Mouse (Mus musculus) right cerebral cortex, postnatal 10 days (tissue): ENCODE measurements around the gene Galnt15.

ENCODE experiments used
- DNase-seq, 2 experiments: peaks; one replicate each; pipeline ENCODE4 v3.0.0; 2021; ENCODE audit warnings: low spot score in 2 of 2

The Galnt15 gene

DNA sequence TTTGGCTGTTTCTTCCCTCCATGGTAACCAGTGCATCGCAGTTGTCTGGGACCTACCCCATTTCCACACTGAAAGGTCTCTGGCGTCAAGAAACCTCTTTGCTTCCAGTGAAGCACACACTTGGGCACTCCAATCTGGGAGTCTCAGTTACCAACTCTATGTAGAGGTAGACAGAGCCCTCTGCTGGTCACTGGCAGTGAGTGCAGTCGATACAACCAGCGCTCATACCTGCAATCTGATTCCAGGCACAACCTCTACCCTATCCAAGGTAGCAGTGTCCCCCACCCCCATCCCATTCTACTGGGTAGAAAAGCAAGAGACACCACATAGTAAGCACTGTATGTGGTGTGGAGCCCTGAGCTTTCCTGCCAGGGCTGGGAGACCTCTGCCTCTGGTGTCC is 3.7 kb downstream of the Galnt15 start:
- peak; percentile 80 to 83 for DNase-seq

DNA sequence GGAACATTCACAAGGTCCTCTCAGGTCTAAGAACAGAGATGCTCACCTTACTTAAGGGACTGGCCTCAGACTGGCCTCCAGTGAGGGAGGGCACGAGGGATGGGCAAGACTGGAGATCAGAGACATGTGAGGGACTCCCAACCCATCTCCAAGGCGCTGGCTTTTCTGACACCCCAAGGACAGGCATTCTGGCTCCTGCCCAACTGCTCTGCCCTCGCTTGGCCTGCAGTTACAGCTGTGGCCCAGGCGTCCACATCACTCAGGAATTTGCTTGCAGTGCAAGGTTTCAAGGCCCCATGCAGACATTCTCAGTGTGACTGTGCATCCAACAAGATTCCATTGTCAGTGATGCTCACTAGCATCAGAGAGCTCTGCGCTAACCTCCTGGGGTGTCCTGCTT is 7.7 kb downstream of the Galnt15 start:
- DNase-seq = no peak

- no peak for DNase-seq
Measured at GRCm38 (mm10) chr14:32037661-32038252, 9.0 kb downstream of the Galnt15 start.

DNA sequence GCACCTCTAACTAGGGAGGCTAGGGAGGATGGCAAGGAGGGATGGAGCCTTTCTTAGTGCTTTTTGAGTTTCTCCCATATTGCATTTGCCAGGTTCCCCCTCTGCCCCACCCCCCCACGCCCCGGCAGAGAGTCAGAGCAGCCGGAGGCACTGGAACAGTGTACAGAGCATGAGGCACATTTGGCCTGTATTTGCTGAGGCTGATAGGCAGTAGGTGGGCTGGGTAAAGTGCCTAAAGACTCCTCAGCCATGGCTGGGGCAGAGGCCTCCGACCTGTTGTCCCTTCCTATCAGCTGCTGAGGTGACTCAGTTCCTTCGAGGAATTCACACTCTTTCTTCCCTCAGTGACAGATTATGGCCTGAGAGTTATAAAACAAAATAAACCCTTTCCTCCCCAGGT is 13.3 kb downstream of the Galnt15 start:
- no peak for DNase-seq

DNA sequence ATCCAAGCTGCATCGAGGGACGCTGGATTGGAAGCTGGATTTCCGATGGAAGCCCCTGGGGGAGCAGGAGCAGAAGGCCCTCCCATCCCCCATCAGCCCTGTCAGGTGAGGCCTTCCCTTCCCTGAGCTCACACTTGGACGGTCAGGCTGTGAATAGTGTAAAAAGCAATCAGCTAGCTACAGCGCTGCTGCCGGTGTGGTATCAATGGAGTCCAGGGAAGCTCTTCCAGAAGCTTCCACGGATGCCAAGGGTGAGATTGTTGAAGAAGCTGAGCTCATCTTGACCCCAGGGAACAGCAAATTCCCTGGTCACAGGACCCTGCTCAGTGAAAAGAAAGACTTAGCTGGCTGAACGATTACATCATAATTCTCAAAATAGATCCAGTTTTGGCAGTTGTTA is 17.6 kb downstream of the Galnt15 start:
- DNase-seq = no peak

- DNase-seq = no peak
Measured at GRCm38 (mm10) chr14:32050171-32050570, 21.4 kb downstream of the Galnt15 start.

- no peak for DNase-seq
Measured at GRCm38 (mm10) chr14:32053895-32054294, 25.1 kb downstream of the Galnt15 start.

DNA sequence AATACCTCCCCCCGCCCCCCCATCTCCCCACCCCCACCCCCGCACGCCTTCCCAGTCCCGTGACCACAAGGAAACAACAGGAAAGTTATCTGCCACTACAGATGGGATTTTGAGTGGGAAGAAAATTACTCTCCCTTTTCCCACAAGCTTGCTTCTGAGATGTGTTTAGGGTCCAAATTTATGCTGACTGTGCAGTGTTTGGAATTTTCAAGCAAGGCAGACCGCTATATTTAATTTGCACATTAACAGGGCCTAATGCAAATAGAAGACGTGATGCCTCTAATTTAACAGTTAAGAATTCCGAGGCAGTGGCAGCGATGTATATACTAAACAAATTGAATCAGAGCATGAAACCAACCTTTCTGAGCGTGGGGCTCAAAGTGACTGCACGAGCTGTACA is 26.0 kb downstream of the Galnt15 start:
- no peak for DNase-seq

DNA sequence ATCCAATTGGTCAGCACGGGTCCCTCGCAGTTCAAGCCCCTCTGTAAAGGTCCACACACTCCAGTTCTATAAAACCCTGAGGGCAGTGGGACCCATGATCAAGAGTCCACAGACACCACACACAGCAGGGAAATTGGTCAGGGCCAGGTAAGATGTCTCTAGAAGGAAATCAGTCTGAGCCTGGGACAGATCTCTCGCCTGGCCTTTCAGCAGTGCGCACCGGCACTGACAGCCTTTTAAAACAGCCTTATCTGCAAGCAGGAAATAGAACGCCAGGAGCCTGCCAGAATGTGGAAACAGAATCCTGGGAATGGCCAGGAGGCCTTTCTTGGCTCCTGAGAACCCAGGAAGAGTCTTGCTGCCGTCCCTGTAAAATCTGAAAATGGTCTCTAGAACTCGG is 27.0 kb downstream of the Galnt15 start:
- DNase-seq = no peak

DNA sequence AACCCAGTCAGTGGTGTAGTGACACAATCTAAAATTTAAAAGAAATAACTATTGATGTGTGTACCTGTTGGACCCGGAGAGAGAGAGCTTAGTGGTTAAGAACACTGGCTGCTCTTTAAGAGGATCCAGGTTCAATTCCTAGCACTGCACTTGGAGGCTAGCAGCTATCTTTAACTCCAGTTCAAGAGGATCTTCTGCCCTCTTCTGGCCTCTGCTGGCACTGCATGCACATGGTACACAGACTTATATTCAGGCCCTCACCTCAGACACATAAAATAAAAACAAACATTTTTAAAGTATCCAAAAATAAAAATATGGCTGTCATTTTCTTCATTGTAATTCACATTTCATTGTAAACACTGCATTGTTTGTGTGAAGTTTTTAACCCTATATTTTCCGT is 27.9 kb downstream of the Galnt15 start:
- peak in 1 of 2 experiments; percentile 35 for DNase-seq

GRCm38 (mm10) chr14:32057664-32058063 is 28.9 kb downstream of the Galnt15 start:
- no peak for DNase-seq

DNA sequence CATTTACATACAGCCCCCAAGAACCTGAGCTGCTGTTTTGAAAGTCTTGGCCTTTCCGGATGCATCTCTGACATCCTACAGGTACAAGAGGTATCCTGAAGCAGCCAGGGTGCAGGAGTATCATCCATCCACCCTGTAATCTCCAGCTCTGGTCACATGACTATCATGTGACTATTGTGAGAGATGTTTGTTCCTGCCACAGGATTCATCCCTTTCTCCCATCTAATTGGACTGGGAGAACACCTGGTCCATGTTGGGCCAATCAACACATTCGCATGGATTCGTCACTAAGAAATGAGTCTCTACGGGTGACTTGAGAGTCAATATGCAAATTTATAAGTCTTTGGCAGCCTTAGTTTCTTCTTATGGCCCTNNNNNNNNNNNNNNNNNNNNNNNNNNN is 32.6 kb downstream of the Galnt15 start:
- DNase-seq = no peak

DNA sequence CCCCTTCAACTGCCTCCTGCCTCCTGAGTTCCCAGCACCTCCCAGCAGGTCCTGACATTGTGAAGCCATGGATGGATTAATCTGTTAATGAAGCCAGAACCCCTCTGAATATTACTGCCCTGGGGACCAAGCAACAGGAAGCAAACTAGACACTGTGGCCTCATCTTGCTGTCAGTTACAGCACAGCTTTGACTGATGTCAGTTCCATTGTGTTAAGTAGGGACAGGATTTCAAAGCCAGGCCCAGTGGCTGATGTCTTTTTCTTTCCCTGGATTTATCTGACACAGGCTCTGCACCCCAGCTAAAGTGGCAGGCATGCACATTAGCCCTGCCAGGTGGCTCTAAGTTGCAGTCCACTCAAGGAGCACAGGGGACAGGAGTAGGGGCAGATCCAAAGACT is 44.0 kb downstream of the Galnt15 start:
- no peak for DNase-seq

DNA sequence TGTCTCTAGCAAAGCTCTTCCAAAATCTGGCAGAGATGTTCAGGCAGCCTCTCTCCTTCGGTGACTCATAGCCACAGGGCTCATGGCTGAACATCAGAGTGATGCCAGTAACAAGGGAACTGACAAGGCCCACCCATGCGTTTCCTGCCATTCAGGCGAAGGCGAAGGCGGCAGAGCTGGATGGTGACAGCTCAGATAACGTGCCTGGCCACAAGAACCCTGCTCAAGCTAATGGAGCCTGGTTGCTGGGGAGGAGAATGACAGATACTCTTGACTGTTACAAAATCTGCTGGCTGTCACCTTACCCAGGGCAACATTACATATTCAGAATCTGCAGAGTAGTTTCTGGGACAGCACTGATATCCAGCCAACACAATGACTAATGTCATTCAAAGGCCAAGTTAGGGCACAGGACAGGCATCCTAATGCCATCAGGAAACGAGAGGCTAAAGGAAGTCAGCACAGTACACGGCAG is 44.5 kb downstream of the Galnt15 start:
- DNase-seq = peak; percentile 43

- no peak for DNase-seq
Measured at GRCm38 (mm10) chr14:32073901-32074300, 45.1 kb downstream of the Galnt15 start.

DNA sequence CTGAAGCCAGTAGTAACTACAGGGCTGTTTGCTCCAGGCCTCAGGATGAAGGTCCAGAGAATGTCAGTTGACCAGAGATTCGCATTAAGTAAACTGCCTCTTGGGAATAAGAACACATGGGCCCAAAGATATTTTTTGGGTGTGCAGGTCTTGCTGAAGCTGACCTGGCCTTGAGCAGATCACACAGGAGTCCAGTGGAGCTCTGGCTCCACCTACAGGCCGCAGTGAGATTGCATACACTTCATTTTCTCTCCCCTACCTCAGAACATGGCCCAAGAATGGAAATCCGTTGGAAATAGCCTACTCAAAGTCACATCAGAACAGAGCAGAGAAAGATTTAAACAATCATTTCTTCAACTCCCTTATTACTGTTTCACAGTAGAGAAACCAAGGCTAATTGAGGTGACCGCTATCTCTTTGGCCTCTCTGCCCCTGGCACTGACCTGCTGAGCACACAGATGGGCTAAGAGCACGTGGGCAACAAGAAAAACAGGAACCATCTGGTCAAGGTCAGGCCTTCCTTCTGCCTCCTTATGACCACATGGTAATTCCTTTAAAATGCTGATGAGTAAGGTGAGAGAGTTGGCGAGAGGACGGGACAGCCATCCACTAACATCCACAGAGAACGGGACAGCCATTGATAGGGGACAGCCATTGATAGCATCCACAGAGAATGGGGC is 48.2 kb downstream of the Galnt15 start:
- peak; percentile 49 to 73 for DNase-seq

DNA sequence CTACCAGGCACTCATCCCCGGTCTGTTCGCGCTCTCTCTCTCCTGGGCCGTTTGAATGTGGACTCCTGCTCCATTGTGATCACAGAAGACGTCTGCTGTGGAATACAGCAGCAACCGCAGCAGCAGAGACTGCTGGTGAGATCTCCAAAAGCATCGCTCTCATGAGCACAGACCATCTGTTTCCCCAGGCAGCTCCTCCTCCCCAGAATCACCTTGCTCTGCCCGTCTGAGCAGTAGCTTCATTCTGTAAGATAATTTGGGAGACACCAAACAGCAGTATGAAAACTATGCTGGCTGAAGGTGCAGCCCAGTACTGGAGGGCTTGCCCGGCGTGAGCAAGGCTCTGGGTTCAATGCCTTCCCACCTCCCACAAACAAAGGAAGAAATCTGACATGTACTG is 52.2 kb downstream of the Galnt15 start:
- DNase-seq = no peak

DNA sequence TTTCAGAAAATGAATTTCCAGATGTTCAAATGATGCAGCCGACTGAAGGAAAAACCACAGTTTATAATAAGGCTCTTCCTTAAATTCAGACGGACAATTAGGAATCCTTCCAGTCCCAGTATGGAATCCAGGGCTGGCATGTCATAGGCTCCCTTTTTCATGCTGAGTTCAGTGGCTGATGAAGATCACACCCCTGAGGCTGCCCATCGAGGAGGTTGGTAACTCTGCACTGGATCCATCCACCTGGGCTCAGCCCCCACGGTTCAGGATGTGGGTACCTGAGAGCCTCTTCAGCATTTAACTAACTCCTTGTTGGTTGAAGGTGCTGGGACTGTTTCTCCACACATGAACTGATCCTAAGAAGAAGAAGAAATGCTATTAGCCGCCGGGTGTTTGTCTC is 54.1 kb downstream of the Galnt15 start:
- DNase-seq = no peak

DNA sequence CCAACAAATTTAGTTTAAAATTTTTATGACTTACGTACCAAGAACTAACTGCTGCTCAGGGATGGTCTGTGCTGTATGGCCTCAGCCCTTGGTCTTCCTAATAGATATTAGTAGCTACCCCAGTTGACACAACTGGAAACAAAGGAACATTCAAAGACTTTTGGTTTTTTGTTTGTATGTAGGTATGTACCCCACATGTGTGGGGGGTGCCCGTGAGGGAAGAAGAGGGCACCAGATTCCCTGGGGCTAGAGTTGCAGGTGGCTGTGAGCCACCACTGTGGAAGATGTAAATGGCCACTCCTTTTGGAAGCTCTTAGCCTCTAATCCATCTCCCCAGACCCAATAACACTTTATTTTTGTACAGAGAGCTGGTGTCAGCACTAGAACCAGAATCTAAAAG is 54.7 kb downstream of the Galnt15 start:
- DNase-seq = no peak

GRCm38 (mm10) chr14:32084761-32085485 is 56.1 kb downstream of the Galnt15 start, which contains the start of gene Oxnad1:
Gene Oxnad1 (plus strand): TSS chr14:32085374.
- DNase-seq = peak; percentile 92 to 95

GRCm38 (mm10) chr14:32085486-32086201 is 56.9 kb downstream of the Galnt15 start, which contains the start of gene Dph3:
Gene Dph3 (minus strand): TSS chr14:32085729.
- peak; percentile 99 for DNase-seq

GRCm38 (mm10) chr14:32086226-32086625 is 57.4 kb downstream of the Galnt15 start:
- no peak for DNase-seq
